Mouse (Mus musculus) intestine, embryonic 16.5 days (tissue): Measurements from ENCODE around the gene Qk. TPM values are rescaled to one million over a fixed set of nuclear protein-coding genes. Genes with fewer than 3 reads are reported as not detected.

Source experiments
- ATAC-seq: fragments of 200-750 bp; cut with Nextera tagmentation; 2 replicates; pipeline ENCODE4 v1.8.0; 2017; ENCODE audit warnings: moderate TSS enrichment, moderate library complexity
- H3K27ac ChIP-seq: fragments of 300-500 bp; sonication (generic); 2 replicates; pipeline ENCODE4 v1.5.1; 2014; ENCODE audit warnings: mild to moderate bottlenecking, low read length
- H3K27me3 ChIP-seq: fragments of 300-500 bp; sonication (generic); replicated peaks from 2 replicates; pipeline ENCODE4 v1.6.1; 2014; ENCODE audit warnings: low read length, control low read depth, mixed read lengths; ENCODE audit not compliant: control insufficient read depth, insufficient read depth
- H3K36me3 ChIP-seq: fragments of 300-500 bp; sonication (generic); 2 replicates; pipeline ENCODE4 v1.6.1; 2014; ENCODE audit warnings: low read length, control low read depth; ENCODE audit not compliant: control insufficient read depth, insufficient read depth
- H3K4me1 ChIP-seq: fragments of 300-500 bp; sonication (generic); 2 replicates; pipeline ENCODE4 v1.6.1; 2014; ENCODE audit warnings: low read length, control low read depth, mixed read lengths; ENCODE audit not compliant: control insufficient read depth, insufficient read depth
- H3K4me2 ChIP-seq: fragments of 300-500 bp; sonication (generic); 2 replicates; pipeline ENCODE4 v1.6.1; 2014; ENCODE audit warnings: low read depth, low read length, control low read depth
- H3K4me3 ChIP-seq: fragments of 300-500 bp; sonication (generic); 2 replicates; pipeline ENCODE4 v1.5.1; 2014; ENCODE audit warnings: mild to moderate bottlenecking, low read length
- H3K9ac ChIP-seq: fragments of 300-500 bp; sonication (generic); 2 replicates; pipeline ENCODE4 v1.6.1; 2014; ENCODE audit warnings: low read depth, low read length
- H3K9me3 ChIP-seq: fragments of 300-500 bp; sonication (generic); 2 replicates; pipeline ENCODE4 v1.6.1; 2016; ENCODE audit warnings: low read length, control low read depth; ENCODE audit not compliant: control insufficient read depth
- WGBS: fragments of 180-500 bp; shearing (Covaris S2); extraction: QIAGEN DNeasy Blood & Tissue Kit; methylation state at CpG from one replicate; pipeline ENCODE4 v1.1.7; 2014; 5-methylcytosine and 5-hydroxymethylcytosine counted together
- polyA plus RNA-seq: library from polyadenylated mRNA; unstranded; fragments of >200 nt; fragmentation: Nextera tagmentation; extraction: Ambion mirVana; gene quantifications from 2 replicates; pipeline ENCODE4 v1.2.1, GENCODE M21; 2015

Gene Qk
- 8.4 and 9.3 TPM in 2 replicates for polyA plus RNA-seq

DNA sequence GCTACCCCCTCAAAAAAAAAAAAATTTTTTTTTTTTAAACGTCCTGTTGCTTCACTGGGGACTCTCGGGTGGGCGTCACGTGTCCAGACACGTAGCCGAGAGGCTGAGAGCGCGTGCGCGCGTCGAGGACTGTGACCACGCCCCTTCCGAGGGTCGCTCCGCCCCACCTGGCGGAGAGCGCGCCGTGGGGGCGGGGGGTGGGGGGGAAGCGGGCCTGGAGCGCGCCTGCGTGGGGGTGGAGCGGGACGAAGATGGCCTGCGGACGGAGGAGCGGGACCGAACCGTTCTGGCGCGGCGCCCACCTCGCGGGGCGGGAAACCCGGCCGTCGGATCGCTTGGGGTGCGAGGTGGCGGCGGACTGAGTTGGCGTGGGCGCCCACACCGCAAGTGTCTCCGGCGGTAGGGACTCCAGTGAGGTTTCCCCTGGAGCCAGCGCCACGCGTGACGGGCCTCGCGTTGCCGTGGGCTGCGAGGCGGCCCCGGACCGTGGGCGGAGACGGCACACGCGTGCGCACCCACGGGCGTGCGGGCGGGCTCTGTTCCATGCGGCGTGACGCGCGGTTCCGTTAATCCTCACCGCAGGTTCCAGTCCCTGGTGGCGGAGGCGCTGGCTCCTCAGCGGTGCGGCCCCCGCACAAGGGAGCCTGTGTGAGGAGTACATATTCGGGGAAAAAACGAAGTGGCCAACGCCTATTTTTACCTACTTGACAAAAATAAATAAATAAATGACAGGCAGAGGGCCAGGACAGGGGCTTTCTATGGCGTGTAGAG lies at the start of gene Qk:
TSS of gene Qk (minus strand) at position 170 of the 771 bp plus-strand sequence.
- Histone ChIP-seq H3K4me1 (no peaks in the 10 kb centered on the region), H3K9me3 (no peaks in the 10 kb centered on the region), H3K9ac (peak within 1 kb of the TSS; percentile 89), H3K36me3 (no peaks in the 10 kb centered on the region), H3K4me2 (peak within 1 kb of the TSS; percentile 60), H3K27ac (peak within 1 kb of the TSS; percentile 96), H3K27me3 (0 out of 2 replicates have a peak, but pooled peaks cover 6% of the 10 kb centered on the region), H3K4me3 (peak within 1 kb of the TSS; percentile 78)
- WGBS = under 1% methylated on average over 85 of the region's 86 CpGs
- peak; percentile 74 for ATAC-seq

DNA sequence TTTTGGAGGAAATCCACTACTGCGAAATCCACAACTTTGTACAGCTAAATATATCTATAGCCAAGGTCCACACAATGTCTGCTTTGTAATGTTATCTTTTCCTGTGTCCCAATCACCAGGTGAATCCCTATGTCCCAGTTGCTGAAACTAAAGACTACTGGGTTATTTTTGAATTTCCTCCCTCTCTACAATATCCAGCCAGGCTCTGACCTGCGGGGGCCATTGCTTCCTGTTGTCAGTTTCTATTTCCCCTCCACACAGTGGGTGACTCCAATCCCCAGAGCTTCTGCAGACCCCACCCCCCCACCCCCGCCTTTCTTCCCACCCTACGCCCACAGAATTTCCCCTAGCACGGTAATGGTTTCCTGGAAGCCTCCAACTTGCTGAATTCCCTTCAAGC lies 47.4 kb upstream of the Qk start:
- no peak for ATAC-seq
- H3K9me3 ChIP-seq = no peaks in the 10 kb centered on the region
- H3K9ac ChIP-seq = no peak overlapping the region
- no peaks in the 10 kb centered on the region for H3K27me3 ChIP-seq
- 77% methylated on average over 5 of the region's 5 CpGs for whole genome bisulfite sequencing
- H3K36me3 ChIP-seq = no peaks in the 10 kb centered on the region
- H3K4me2 ChIP-seq = no peak overlapping the region
- peaks cover 5% of the 10 kb centered on the region; the same call in 1 of the 2 replicates for H3K4me1 ChIP-seq
- H3K27ac ChIP-seq = no peak overlapping the region
- H3K4me3 ChIP-seq = no peak overlapping the region

DNA sequence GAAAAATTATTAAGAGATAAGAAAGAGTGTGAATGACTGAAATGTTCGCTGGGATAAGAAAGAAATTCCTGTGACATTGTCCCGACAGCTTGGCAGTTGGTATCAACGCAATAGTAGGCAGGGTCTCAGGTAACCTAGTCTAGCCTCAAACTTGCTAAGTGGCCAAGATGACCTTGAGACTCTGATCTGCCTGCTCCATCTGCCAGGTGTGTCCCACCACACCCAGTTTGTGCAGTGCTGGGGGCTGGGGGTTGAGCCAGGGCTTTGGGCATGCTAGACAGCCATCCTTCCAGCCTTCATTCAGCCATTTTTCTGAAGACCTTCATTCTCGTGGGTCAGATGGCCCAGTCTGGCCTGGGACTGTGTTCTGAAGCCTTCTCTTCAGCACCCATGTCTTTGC lies 46.9 kb upstream of the Qk start:
- H3K4me3 ChIP-seq = no peak overlapping the region
- ATAC-seq = no peak
- WGBS = 70% methylated on average over 4 of the region's 4 CpGs
- H3K4me2 ChIP-seq = no peak overlapping the region
- H3K27me3 ChIP-seq = no peaks in the 10 kb centered on the region
- no peaks in the 10 kb centered on the region for H3K9me3 ChIP-seq
- 0 out of 2 replicates have a peak, but pooled peaks cover 2% of the 10 kb centered on the region for H3K4me1 ChIP-seq
- no peaks in the 10 kb centered on the region for H3K36me3 ChIP-seq
- H3K27ac ChIP-seq = no peak overlapping the region
- H3K9ac ChIP-seq = no peak overlapping the region

DNA sequence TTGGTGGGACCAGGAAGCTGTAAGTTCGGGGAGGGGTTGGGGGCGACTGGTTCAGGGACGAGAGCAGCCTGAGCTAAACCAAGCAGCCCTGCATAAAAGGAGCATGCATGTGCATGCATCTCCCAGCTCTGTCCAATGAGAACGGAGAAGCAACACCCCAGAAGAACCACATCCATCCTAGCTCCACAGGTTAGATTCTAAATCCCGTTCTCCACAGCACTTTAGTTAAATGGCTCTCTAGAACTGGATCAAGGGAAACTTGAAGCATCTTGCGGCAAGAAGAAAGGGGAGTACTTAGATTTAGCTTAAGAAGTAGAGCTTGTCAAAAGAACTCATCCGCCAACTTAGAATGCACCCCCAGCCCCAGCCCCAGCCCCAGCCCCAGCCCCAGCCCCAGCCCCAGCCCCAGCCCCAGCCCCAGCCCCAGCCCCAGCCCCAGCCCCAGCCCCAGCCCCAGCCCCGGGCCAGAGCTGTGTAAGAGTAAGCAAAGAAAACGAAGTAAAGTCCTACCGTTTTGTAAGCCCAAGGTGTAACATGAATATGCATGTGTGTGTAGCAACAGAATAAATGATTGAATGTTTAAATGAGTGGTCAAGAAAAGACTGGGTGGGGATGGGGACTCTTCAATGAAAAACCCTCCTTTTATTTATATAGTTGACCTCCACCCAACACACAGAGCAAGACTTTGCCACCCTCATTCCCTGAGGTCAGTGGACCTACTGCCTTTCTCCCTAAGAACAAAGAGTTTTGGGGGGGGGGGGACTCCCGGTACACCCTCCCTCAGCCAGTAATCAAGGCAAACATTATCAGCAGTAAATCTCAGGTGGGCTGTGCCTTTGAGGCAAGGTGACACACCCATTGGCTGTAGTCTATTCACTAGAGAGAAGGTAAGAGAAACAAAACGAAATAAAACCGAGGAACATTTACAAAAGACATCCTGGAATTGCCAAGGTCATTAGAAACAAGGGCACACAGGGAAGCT lies 46.1 kb upstream of the Qk start:
- no peak overlapping the region for H3K4me3 ChIP-seq
- no peak for ATAC-seq
- H3K27me3 ChIP-seq = no peaks in the 10 kb centered on the region
- no peak overlapping the region for H3K27ac ChIP-seq
- 68% methylated on average over 13 of the region's 13 CpGs for WGBS
- H3K9ac ChIP-seq = no peak overlapping the region
- H3K36me3 ChIP-seq = no peaks in the 10 kb centered on the region
- H3K4me1 ChIP-seq = 0 out of 2 replicates have a peak, but pooled peaks cover 2% of the 10 kb centered on the region
- H3K9me3 ChIP-seq = no peaks in the 10 kb centered on the region
- H3K4me2 ChIP-seq = no peak overlapping the region

- Histone ChIP-seq H3K9me3 (no peaks in the 10 kb centered on the region), H3K27ac (no peak overlapping the region), H3K4me3 (no peak overlapping the region), H3K9ac (no peak overlapping the region), H3K4me1 (0 out of 2 replicates have a peak, but pooled peaks cover 2% of the 10 kb centered on the region), H3K36me3 (no peaks in the 10 kb centered on the region), H3K27me3 (no peaks in the 10 kb centered on the region), H3K4me2 (no peak overlapping the region)
- 77% methylated on average over 3 of the region's 3 CpGs for whole genome bisulfite sequencing
- no peak for ATAC-seq
Measured at GRCm38 (mm10) chr17:10363151-10363550, 43.5 kb upstream of the Qk start.

- no peaks in the 10 kb centered on the region for H3K27me3 ChIP-seq
- H3K4me1 ChIP-seq = 0 out of 2 replicates have a peak, but pooled peaks cover 2% of the 10 kb centered on the region
- H3K4me3 ChIP-seq = no peak overlapping the region
- ATAC-seq = no peak
- 95% methylated on average over 7 of the region's 7 CpGs for WGBS
- H3K27ac ChIP-seq = no peak overlapping the region
- no peak overlapping the region for H3K9ac ChIP-seq
- no peaks in the 10 kb centered on the region for H3K36me3 ChIP-seq
- no peak overlapping the region for H3K4me2 ChIP-seq
- no peaks in the 10 kb centered on the region for H3K9me3 ChIP-seq
Measured at GRCm38 (mm10) chr17:10361882-10362291, 42.2 kb upstream of the Qk start.

DNA sequence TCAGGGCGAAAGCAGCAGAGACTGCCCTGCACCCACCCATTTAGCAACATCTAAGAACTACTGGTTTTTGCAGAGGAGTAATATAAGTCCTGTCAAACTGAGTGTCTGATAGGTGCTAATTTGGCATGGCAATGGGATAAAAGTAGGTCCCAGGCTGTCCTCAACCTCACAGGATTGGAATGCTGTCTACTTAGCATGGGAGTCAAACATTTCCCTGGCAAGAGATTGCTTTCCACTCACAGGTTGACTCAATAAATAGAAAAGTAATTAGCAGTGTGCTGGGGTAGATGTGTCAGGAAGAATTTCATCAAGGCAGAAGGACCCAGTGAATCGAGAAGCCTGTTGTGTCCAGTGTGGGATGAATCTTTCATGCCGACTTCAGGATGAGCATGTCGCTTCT lies 41.1 kb upstream of the Qk start:
- WGBS = 81% methylated on average over 4 of the region's 4 CpGs
- no peaks in the 10 kb centered on the region for H3K27me3 ChIP-seq

GRCm38 (mm10) chr17:10359466-10359865 lies 39.8 kb upstream of the Qk start:
- WGBS = 49% methylated on average over 14 of the region's 14 CpGs
- no peaks in the 10 kb centered on the region for H3K27me3 ChIP-seq
- no peaks in the 10 kb centered on the region for H3K9me3 ChIP-seq
- H3K4me1 ChIP-seq = no peaks in the 10 kb centered on the region
- no peak for ATAC-seq
- no peak overlapping the region for H3K9ac ChIP-seq
- no peaks in the 10 kb centered on the region for H3K36me3 ChIP-seq
- no peak overlapping the region for H3K4me2 ChIP-seq
- no peak overlapping the region for H3K27ac ChIP-seq
- H3K4me3 ChIP-seq = no peak overlapping the region

More for the DNA sequence above, 41.1 kb upstream of the Qk start:
- Histone ChIP-seq H3K4me3 (no peak overlapping the region), H3K9ac (no peak overlapping the region), H3K36me3 (no peaks in the 10 kb centered on the region), H3K27ac (no peak overlapping the region), H3K4me1 (no peaks in the 10 kb centered on the region), H3K9me3 (no peaks in the 10 kb centered on the region), H3K4me2 (no peak overlapping the region)
- ATAC-seq = no peak

- no peak overlapping the region for H3K9ac ChIP-seq
- 80% methylated on average over 12 of the region's 12 CpGs for WGBS
- H3K9me3 ChIP-seq = no peaks in the 10 kb centered on the region
- no peaks in the 10 kb centered on the region for H3K4me1 ChIP-seq
- H3K27ac ChIP-seq = no peak overlapping the region
- no peak for ATAC-seq
- H3K4me2 ChIP-seq = no peak overlapping the region
- no peaks in the 10 kb centered on the region for H3K36me3 ChIP-seq
- no peaks in the 10 kb centered on the region for H3K27me3 ChIP-seq
- no peak overlapping the region for H3K4me3 ChIP-seq
Measured at GRCm38 (mm10) chr17:10357348-10357747, 37.7 kb upstream of the Qk start.
